Mouse (Mus musculus) liver, adult 2 months (tissue): ENCODE measurements around the gene Gypa.

Experiments used
- CTCF ChIP-seq: fragments of 200-500 bp; IDR thresholded peaks from 2 replicates; pipeline ENCODE4 v1.5.1; 2011; ENCODE audit warnings: low read depth, low read length, control low read depth
- POLR2A ChIP-seq: fragments of 200-500 bp; IDR thresholded peaks from 2 replicates; pipeline ENCODE4 v1.6.1; 2011; ENCODE audit warnings: low read length, control low read depth; ENCODE audit not compliant: insufficient read depth; ENCODE audit errors: extremely low read depth

DNA sequence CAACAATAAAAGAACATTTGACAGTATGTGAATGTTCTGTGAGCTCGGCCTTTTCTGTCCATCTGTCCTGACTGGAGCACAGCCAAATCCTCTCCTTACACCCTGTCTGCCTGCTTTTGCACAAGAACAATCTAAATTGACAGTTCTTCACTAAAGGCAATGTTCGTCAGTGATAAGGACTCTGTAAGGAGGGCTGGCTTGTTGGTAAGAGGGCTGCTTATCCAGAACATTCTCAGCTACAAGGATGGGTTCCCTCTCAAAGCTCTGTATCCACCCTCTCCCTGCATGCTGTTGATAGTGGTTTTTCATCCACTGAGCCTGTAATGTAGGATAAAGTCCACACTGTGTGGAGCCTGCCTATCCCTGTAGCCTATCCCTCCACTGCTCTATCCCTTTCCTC is 6.7 kb downstream of the Gypa start:
- TF ChIP-seq CTCF (no peak), POLR2A (no peak)
